Mouse (Mus musculus): ENCODE data around the gene Fpr1. TPM values are rescaled to one million over a fixed set of nuclear protein-coding genes. Genes with fewer than 3 reads are reported as not detected.
"Not testable (repeated sequence)": the region's sequence is repeated elsewhere in the genome, so short reads cannot be mapped to it uniquely, and the experiment has no call there.

Gene Fpr1
- total and polyA plus RNA-seq, 2 experiments from 2014 or later, result 0.53 TPM; not detected in 1

- H3K4me3 ChIP-seq (ENCODE audit: low read depth, low read length), result no peak overlapping the region
- ATAC-seq (ENCODE audit: insufficient read depth, low read depth), result no peak
These were observed 33.6 kb downstream of the Fpr1 start for GRCm38 (mm10) chr17:17849906-17850712.

DNA sequence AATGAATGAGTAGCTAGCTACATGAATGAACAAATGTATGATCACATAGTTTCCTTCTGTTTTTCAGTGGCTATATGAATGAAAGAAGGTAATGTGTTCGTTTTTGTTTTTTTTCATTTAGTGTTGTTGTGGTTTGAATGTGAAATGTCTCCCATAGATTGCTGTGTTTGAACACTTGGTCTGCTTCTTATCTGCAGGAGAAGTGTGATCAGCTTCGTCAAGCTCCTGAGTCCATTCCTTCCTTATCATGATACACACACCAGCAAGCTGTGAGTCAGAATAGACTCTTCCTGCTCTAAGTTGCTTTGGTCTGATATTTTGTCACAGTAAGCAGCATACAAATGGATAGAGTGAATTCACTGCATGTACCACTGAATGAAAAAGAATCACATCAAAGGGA, 34.8 kb downstream of the Fpr1 start:
- ATAC-seq (ENCODE audit: insufficient read depth, low read depth) (no peak), DNase-seq (ENCODE audit: low spot score) (no peak)
- no peaks in the 10 kb centered on the region for H3K36me3 ChIP-seq (replicated peaks; ENCODE audit: control insufficient read depth, insufficient read depth, low read length)
- 51% methylated on average over 2 of the region's 2 CpGs for WGBS
- no peak overlapping the region for H3K4me3 ChIP-seq (ENCODE audit: low read depth, low read length)
- H3K4me2 ChIP-seq (ENCODE audit: low read depth, low read length), result no peak overlapping the region
- no peak overlapping the region for H3K27ac ChIP-seq (ENCODE audit: low read depth)
- no peaks in the 10 kb centered on the region for H3K4me1 ChIP-seq (ENCODE audit: control insufficient read depth, insufficient read depth)
- no peaks in the 10 kb centered on the region for H3K9me3 ChIP-seq (replicated peaks; ENCODE audit: control insufficient read depth, low read length)
- no peak overlapping the region for H3K9ac ChIP-seq (replicated peaks; ENCODE audit: low read depth, low read length)
- no peak for TF ChIP-seq CTCF (IDR thresholded peaks at IDR 0.05; ENCODE audit: low read depth)
- TF ChIP-seq EP300 (IDR thresholded peaks at IDR 0.05; ENCODE audit: low read depth), result no peak
- H3K27me3 ChIP-seq (ENCODE audit: control insufficient read depth, insufficient read depth, low read length), result 0 out of 2 replicates have a peak, but pooled peaks cover 6% of the 10 kb centered on the region

More at GRCm38 (mm10) chr17:17849906-17850712, 33.6 kb downstream of the Fpr1 start:
- Histone ChIP-seq H3K4me2 (ENCODE audit: low read depth, low read length) (no peak overlapping the region), H3K36me3 (replicated peaks; ENCODE audit: control insufficient read depth, insufficient read depth, low read length) (no peaks in the 10 kb centered on the region), H3K27ac (ENCODE audit: low read depth) (no peak overlapping the region), H3K9me3 (replicated peaks; ENCODE audit: control insufficient read depth, low read length) (no peaks in the 10 kb centered on the region), H3K27me3 (ENCODE audit: control insufficient read depth, insufficient read depth, low read length) (0 out of 2 replicates have a peak, but pooled peaks cover 6% of the 10 kb centered on the region), H3K9ac (replicated peaks; ENCODE audit: low read depth, low read length) (no peak overlapping the region), H3K4me1 (ENCODE audit: control insufficient read depth, insufficient read depth) (no peaks in the 10 kb centered on the region)
- 25% methylated on average over 55 of the region's 55 CpGs for whole genome bisulfite sequencing
- TF ChIP-seq CTCF (IDR thresholded peaks at IDR 0.05; ENCODE audit: low read depth) (no peak), EP300 (IDR thresholded peaks at IDR 0.05; ENCODE audit: low read depth) (no peak)
- DNase-seq (ENCODE audit: low spot score), result no peak

- Histone ChIP-seq H3K4me2 (ENCODE audit: low read depth, low read length) (no peak overlapping the region), H3K27me3 (ENCODE audit: control insufficient read depth, insufficient read depth, low read length) (0 out of 2 replicates have a peak, but pooled peaks cover 6% of the 10 kb centered on the region), H3K9ac (replicated peaks; ENCODE audit: low read depth, low read length) (no peak overlapping the region), H3K4me1 (ENCODE audit: control insufficient read depth, insufficient read depth) (no peaks in the 10 kb centered on the region), H3K9me3 (replicated peaks; ENCODE audit: control insufficient read depth, low read length) (no peaks in the 10 kb centered on the region), H3K27ac (ENCODE audit: low read depth) (no peak overlapping the region), H3K4me3 (ENCODE audit: low read depth, low read length) (no peak overlapping the region), H3K36me3 (replicated peaks; ENCODE audit: control insufficient read depth, insufficient read depth, low read length) (peaks cover 4% of the 10 kb centered on the region)
- DNase-seq (ENCODE audit: low spot score) (no peak), ATAC-seq (ENCODE audit: insufficient read depth, low read depth) (no peak)
- TF ChIP-seq CTCF (IDR thresholded peaks at IDR 0.05; ENCODE audit: low read depth), result peak; percentile 20; the same call in 1 of the 2 replicates
- no peak for TF ChIP-seq EP300 (IDR thresholded peaks at IDR 0.05; ENCODE audit: low read depth)
- WGBS, result 69% methylated on average over 10 of the region's 10 CpGs
These were observed 38.3 kb downstream of the Fpr1 start for GRCm38 (mm10) chr17:17845187-17846027.

DNA sequence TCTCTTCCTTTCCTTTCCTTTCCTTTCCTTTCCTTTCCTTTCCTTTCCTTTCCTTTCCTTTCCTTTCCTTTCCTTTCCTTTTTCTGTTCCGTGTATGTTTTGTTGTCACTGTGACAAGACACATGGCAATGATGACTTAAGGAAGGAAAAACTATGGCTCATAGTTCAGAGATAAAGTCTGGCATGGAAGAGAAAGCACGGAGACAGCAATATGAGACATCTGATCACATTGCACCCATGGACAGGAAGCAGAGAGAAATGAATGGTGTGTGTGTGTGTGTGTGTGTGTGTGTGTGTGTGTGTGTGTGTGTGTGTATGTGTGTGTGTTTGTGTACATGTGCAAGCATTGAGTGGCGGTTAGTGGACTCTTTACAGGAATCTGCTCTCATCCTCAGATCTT, 39.1 kb downstream of the Fpr1 start:
- WGBS, result 63% methylated on average over 3 of the region's 3 CpGs
- not testable (repeated sequence) for H3K9me3 ChIP-seq (replicated peaks; ENCODE audit: control insufficient read depth, low read length); H3K9ac ChIP-seq (replicated peaks; ENCODE audit: low read depth, low read length); H3K36me3 ChIP-seq (replicated peaks; ENCODE audit: control insufficient read depth, insufficient read depth, low read length); DNase-seq (ENCODE audit: low spot score); H3K4me1 ChIP-seq (ENCODE audit: control insufficient read depth, insufficient read depth); H3K4me2 ChIP-seq (ENCODE audit: low read depth, low read length); ATAC-seq (ENCODE audit: insufficient read depth, low read depth); H3K27ac ChIP-seq (ENCODE audit: low read depth); H3K27me3 ChIP-seq (ENCODE audit: control insufficient read depth, insufficient read depth, low read length); H3K4me3 ChIP-seq (ENCODE audit: low read depth, low read length)

DNA sequence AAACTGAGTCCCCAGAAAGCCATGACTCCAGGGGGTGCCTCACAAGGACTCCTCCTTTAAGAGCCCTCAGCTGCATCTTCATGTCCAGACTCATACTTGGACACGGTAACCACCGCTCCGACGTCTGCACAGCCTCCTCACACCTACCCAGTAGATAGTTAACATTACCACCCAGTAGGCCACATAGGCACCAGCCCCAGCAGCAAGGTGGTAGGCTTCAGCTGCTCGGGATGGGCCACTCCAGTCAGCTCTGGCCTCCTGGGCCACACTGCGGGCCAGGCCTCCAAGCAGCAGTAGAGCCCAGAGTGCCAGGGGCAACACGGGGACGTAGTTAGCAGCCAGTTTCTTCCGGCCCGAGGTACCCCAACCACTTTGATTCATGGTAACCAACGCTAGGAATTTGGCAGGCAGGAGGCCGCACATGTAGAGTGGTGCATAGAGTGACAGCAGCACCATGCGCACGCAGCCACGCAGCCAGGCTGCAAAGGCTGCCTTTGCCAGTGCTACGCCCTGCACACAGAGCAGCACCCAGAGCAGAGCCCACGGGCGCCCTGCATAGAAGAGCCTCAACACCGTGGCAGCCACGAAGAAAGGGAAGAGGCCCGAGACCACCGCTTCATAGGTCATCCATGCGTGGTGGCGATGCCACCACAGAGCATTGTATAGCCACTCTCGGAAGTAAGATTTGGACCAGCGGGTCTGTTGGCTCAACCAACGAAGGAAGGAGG, 40.0 kb downstream of the Fpr1 start:
- Histone ChIP-seq H3K27ac (ENCODE audit: low read depth) (no peak overlapping the region), H3K27me3 (ENCODE audit: control insufficient read depth, insufficient read depth, low read length) (no peaks in the 10 kb centered on the region), H3K4me2 (ENCODE audit: low read depth, low read length) (no peak overlapping the region), H3K4me3 (ENCODE audit: low read depth, low read length) (no peak overlapping the region), H3K9ac (replicated peaks; ENCODE audit: low read depth, low read length) (no peak overlapping the region), H3K4me1 (ENCODE audit: control insufficient read depth, insufficient read depth) (0 out of 2 replicates have a peak, but pooled peaks cover 4% of the 10 kb centered on the region), H3K9me3 (replicated peaks; ENCODE audit: control insufficient read depth, low read length) (no peaks in the 10 kb centered on the region), H3K36me3 (replicated peaks; ENCODE audit: control insufficient read depth, insufficient read depth, low read length) (peaks cover 5% of the 10 kb centered on the region)
- TF ChIP-seq CTCF (IDR thresholded peaks at IDR 0.05; ENCODE audit: low read depth) (no peak), EP300 (IDR thresholded peaks at IDR 0.05; ENCODE audit: low read depth) (no peak)
- DNase-seq (ENCODE audit: low spot score) (no peak), ATAC-seq (ENCODE audit: insufficient read depth, low read depth) (peak; percentile 21; the same call in 1 of the 2 replicates)
- WGBS, result 65% methylated on average over 27 of the region's 27 CpGs

Data from heart, postnatal 0 days (tissue).